Mouse (Mus musculus) embryonic fibroblast, embryonic 13.5 days (primary cell): Measurements from ENCODE around the gene Myo1c.

ENCODE experiments used
- CTCF ChIP-seq: IDR thresholded peaks from 2 replicates; pipeline ENCODE4 v1.5.1; 2011; ENCODE audit warnings: mild to moderate bottlenecking, control low read depth, low read length, moderate library complexity, borderline replicate concordance; ENCODE audit not compliant: insufficient read depth
- POLR2A ChIP-seq: IDR thresholded peaks from 2 replicates; pipeline ENCODE4 v1.6.1; 2011; ENCODE audit warnings: low read depth, mild to moderate bottlenecking, control low read depth, low read length, moderate library complexity

- no peak for TF ChIP-seq CTCF
- no peak for TF ChIP-seq POLR2A
Measured at GRCm38 (mm10) chr11:75658996-75659750, 8.9 kb downstream of the Myo1c start.
